Mouse (Mus musculus): ENCODE measurements around the gene Aplnr.

Gene Aplnr

GRCm38 (mm10) chr2:85137601-85138140, 1.6 kb downstream of the Aplnr start:
- DNase-seq: no peak

DNA sequence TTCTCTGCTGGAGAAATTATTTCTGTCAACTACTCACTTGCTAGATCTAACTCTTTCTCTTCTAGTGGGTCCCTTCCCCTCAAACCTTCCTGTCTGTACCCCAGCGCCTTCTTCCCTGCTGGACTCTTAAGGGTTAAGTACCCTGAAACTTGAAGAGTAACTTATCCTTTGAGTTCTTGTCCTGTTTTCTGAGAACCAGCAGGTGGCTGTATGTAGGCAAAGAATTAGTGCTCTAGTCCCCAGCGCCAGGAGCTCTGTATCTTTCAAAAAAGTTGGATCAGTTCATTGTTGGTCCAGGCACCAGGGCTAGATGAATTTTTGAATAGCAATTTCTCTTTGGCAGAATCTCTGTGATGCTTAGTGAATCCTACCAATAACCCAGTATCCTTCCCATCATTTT, 2.1 kb downstream of the Aplnr start:
- no peak for DNase-seq

DNA sequence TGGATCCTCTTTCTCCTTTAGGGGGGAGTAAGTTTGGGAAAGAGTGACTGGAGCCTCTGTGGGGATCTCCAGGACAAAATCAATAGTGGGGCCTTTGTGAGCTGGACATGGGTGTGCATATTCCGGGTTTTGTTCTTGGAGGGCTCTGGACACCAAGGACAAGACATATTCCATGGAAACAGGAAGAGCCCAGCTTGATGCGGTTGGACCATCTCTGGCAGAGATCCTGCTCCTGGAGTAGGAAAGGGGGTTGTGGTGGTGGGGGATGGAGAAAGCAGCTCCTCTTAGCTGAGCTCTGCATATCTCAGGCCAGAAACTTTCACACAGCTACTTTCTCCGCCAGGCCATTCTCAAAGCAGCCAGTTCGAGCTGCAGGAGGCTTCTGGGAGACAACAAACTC, 3.4 kb downstream of the Aplnr start:
- DNase-seq: no peak

GRCm38 (mm10) chr2:85139846-85140245, 3.8 kb downstream of the Aplnr start:
- DNase-seq: no peak

GRCm38 (mm10) chr2:85140833-85141232, 4.8 kb downstream of the Aplnr start:
- no peak for DNase-seq

- no peak for DNase-seq
Observed at GRCm38 (mm10) chr2:85144908-85145307, 8.9 kb downstream of the Aplnr start.

DNA sequence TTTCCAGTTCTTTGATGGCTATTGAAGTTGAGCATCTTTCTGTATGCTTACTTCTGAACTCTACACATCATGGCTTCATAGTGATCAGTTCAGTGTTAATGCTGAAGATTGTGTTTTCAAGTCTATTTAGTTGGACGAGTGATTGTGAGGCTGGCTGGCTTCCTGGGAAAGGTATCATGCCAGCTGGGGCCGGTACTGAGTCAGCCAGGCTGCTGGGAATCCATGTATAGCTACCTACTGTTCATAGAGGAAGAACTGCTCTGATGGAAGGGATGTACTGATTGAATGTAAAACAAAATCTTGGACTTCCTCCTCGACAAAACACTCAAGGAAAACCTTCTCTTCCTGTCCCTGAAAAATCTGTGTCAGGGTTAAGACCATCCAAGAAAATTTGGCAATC, 9.3 kb downstream of the Aplnr start:
- no peak for DNase-seq

DNA sequence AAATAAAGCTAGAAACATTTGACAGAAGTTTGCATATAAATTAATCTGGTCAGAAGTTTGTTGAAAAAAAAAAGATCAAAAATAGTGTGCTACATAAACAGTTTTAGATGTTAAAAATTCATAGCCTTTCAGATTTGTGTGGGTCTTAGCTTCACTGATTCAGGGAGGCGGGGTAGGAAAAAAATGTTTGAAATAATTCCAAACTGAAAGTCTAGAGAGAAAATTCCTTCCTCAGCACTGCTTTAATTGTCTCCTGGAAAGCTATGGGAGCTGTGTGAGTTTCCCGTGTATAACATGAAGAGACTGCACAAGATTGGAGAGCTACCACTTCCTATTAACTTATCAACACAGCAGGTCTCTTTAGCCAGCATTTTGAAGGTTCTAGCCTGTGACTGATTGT, 11.5 kb downstream of the Aplnr start:
- DNase-seq: no peak

- no peak for DNase-seq
Observed at GRCm38 (mm10) chr2:85150373-85150772, 14.3 kb downstream of the Aplnr start.

- no peak for DNase-seq
Observed at GRCm38 (mm10) chr2:85151233-85151632, 15.2 kb downstream of the Aplnr start.

DNA sequence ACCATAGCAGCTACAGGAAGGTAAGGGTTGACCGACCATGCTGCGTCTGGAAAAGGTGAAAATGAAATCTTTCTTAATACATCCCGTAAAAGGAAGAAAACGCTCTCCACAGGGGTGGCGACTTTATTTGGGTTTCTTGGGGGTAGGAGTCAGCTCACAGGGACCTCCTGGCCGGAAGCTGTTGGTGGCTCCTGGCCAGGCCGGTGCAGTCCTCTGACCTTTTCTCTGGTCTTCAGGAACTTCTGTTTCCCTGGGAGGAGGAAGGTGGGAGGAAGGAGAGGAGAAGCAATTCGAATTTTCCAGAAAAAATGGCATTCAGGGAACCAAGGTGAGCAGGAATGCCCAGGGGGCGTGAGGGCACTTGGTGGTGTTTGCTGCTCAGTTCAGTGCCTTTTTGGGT, 19.3 kb downstream of the Aplnr start:
- no peak for DNase-seq

- no peak for DNase-seq
Observed at GRCm38 (mm10) chr2:85156136-85156535, 20.1 kb downstream of the Aplnr start.

- DNase-seq: no peak
Observed at GRCm38 (mm10) chr2:85157382-85157781, 21.4 kb downstream of the Aplnr start.

DNA sequence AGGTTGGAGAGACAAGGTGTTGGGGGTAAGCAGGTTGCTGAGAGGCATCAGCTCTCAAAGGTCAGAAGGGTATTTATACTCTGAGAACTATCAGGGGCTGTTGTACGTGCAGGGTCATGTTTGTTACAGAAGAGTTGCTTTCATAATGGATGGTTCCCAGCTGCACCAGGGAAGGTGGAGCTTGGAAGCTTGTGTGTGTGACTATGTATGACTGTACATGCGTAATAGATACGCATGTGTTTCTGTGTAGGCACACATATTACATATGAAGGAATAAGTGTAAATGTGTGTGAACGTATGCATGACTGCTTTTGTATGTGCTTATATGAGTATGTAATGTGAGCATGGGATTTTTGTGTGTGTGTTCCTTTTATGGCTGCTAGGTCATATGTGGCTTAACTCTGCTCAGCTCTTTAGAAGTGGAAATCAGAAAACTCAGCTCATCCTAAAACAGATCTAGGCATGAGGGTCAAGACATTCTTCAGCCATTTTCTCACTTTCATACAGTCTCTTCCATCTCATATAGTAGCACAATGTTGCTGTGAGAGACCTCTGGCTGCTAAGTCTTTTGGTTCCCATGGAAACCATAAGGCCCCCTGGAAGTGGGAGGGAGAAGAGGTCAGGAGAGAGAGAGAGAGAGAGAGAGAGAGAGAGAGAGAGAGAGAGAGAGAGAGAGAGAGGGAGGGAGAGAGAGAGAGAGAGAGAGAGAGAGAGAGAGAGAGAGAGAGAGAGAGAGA, 25.0 kb downstream of the Aplnr start:
- DNase-seq: no peak

- no peak for DNase-seq
Observed at GRCm38 (mm10) chr2:85161638-85162093, 25.6 kb downstream of the Aplnr start.

- no peak for DNase-seq
Observed at GRCm38 (mm10) chr2:85163311-85164047, 27.5 kb downstream of the Aplnr start.

- DNase-seq: no peak
Observed at GRCm38 (mm10) chr2:85167624-85168023, 31.6 kb downstream of the Aplnr start.

GRCm38 (mm10) chr2:85168327-85168726, 32.3 kb downstream of the Aplnr start:
- DNase-seq: no peak

GRCm38 (mm10) chr2:85172071-85172762, 36.2 kb downstream of the Aplnr start:
- no peak for DNase-seq

GRCm38 (mm10) chr2:85172763-85173103, 36.7 kb downstream of the Aplnr start:
- DNase-seq: no peak

DNA sequence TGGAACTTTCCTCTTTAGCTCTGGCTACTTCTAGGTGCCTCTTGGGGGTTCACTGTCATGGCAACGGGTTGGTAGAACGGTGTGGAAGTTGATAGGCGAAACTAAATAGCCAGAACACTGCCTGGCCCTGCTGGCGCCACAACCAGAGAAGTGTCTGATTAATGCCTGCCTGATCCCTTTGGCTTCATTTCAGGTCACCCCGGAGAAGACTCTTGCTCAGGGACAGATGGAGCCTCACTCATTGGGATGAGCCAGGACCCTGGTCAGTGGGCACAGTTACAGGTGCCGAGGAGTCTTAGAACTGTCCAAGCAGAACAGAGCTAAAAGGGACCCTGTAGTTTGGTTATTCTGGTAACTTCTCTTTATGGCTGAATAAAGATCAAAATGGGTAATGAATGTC, 37.5 kb downstream of the Aplnr start:
- DNase-seq: no peak

DNA sequence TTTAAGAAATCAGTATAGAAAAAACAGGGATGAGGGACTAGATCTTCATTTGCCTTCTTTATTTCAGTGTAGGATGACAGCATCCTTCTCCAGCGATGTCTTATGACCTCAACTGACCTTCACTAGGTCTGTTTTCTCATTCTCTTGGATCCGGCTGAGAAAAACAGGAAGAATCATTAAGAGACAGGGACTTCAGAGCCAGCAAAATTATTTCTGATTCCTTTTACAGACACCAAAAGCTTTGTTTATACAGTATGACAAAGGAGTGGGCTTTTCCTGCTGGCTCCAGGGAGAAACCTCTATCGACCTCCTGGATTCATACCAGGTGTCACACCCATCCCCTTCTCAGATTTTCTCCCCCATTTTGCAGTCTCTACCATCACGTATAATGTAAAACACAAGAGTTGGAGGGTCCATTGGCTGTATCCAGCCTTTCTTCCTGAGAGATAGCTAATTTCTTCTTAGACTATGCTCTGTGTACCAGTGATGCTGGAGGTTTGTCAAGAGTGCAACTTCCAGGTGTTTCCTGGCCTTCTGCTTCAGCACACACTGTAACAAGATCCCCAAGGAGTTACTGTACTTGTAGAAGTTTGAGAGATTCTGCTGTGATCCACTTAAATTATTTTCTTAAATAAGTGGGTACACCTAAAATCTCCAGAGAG, 42.2 kb downstream of the Aplnr start:
- DNase-seq: no peak

- no peak for DNase-seq
Observed at GRCm38 (mm10) chr2:85187582-85188151, 51.6 kb downstream of the Aplnr start.
